Mouse (Mus musculus): ENCODE measurements around the gene Akap11. TPM values are rescaled to one million over a fixed set of nuclear protein-coding genes. Genes with fewer than 3 reads are reported as not detected.

Gene Akap11
- total RNA-seq (2014; rRNA removed) = 99.9 and 117 TPM in 2 replicates
- polyA plus RNA-seq (2015; fragmentation: Nextera tagmentation; extraction: Ambion mirVana) = 20.3 and 32.9 TPM in 2 replicates

- Histone ChIP-seq H3K27me3 (ENCODE audit: insufficient read depth, low read length) (no peaks in the 10 kb centered on the region), H3K4me2 (ENCODE audit: low read depth) (peak within 1 kb of the TSS; percentile 80), H3K9ac (peak within 1 kb of the TSS; percentile 100), H3K4me3 (ENCODE audit: low read depth, low read length) (peak within 1 kb of the TSS; percentile 92), H3K36me3 (ENCODE audit: insufficient read depth) (no peaks in the 10 kb centered on the region), H3K27ac (ENCODE audit: low read depth, low read length) (peak within 1 kb of the TSS; percentile 96), H3K9me3 (ENCODE audit: low read length) (no peaks in the 10 kb centered on the region), H3K4me1 (ENCODE audit: insufficient read depth) (peaks cover 20% of the 10 kb centered on the region)
- ATAC-seq (peak; percentile 94), DNase-seq (peak; percentile 98)
- 2% methylated on average over 77 of the region's 82 CpGs for WGBS
- TF ChIP-seq CTCF (IDR thresholded peaks at IDR 0.05; ENCODE audit: low read depth) = no peak
Measured at GRCm38 (mm10) chr14:78536281-78537165, at the start of gene Akap11. Gene Akap11, minus strand, starts transcription at chr14:78536808.

- peaks cover 49% of the 10 kb centered on the region for H3K36me3 ChIP-seq (ENCODE audit: insufficient read depth)
- TF ChIP-seq CTCF (IDR thresholded peaks at IDR 0.05; ENCODE audit: low read depth) = no peak
- no peaks in the 10 kb centered on the region for H3K9me3 ChIP-seq (ENCODE audit: low read length)
- H3K9ac ChIP-seq = no peak overlapping the region
- no peak overlapping the region for H3K27ac ChIP-seq (ENCODE audit: low read depth, low read length)
- no peaks in the 10 kb centered on the region for H3K27me3 ChIP-seq (ENCODE audit: insufficient read depth, low read length)
- no peak overlapping the region for H3K4me2 ChIP-seq (ENCODE audit: low read depth)
- ATAC-seq (no peak), DNase-seq (no peak)
- H3K4me1 ChIP-seq (ENCODE audit: insufficient read depth) = no peaks in the 10 kb centered on the region
- H3K4me3 ChIP-seq (ENCODE audit: low read depth, low read length) = no peak overlapping the region
- 90% methylated on average over 13 of the region's 13 CpGs for WGBS
Measured at GRCm38 (mm10) chr14:78584222-78584621, 47.6 kb upstream of the Akap11 start.

GRCm38 (mm10) chr14:78583168-78583567, 46.6 kb upstream of the Akap11 start:
- DNase-seq (no peak), ATAC-seq (no peak)
- H3K4me2 ChIP-seq (ENCODE audit: low read depth) = no peak overlapping the region
- no peak overlapping the region for H3K27ac ChIP-seq (ENCODE audit: low read depth, low read length)
- no peaks in the 10 kb centered on the region for H3K27me3 ChIP-seq (ENCODE audit: insufficient read depth, low read length)
- H3K4me3 ChIP-seq (ENCODE audit: low read depth, low read length) = no peak overlapping the region
- no peak for TF ChIP-seq CTCF (IDR thresholded peaks at IDR 0.05; ENCODE audit: low read depth)
- peaks cover 50% of the 10 kb centered on the region for H3K36me3 ChIP-seq (ENCODE audit: insufficient read depth)
- H3K9me3 ChIP-seq (ENCODE audit: low read length) = no peaks in the 10 kb centered on the region
- H3K9ac ChIP-seq = no peak overlapping the region
- H3K4me1 ChIP-seq (ENCODE audit: insufficient read depth) = no peaks in the 10 kb centered on the region

GRCm38 (mm10) chr14:78575899-78576298, 39.3 kb upstream of the Akap11 start:
- ATAC-seq (no peak), DNase-seq (no peak)
- Histone ChIP-seq H3K4me3 (ENCODE audit: low read depth, low read length) (no peak overlapping the region), H3K4me2 (ENCODE audit: low read depth) (no peak overlapping the region), H3K9ac (no peak overlapping the region), H3K27ac (ENCODE audit: low read depth, low read length) (no peak overlapping the region), H3K9me3 (ENCODE audit: low read length) (no peaks in the 10 kb centered on the region), H3K36me3 (ENCODE audit: insufficient read depth) (peaks cover 30% of the 10 kb centered on the region), H3K27me3 (ENCODE audit: insufficient read depth, low read length) (no peaks in the 10 kb centered on the region), H3K4me1 (ENCODE audit: insufficient read depth) (no peaks in the 10 kb centered on the region)
- peak; percentile 7; the same call in 1 of the 2 replicates for TF ChIP-seq CTCF (IDR thresholded peaks at IDR 0.05; ENCODE audit: low read depth)
- WGBS = 77% methylated on average over 13 of the region's 13 CpGs

GRCm38 (mm10) chr14:78568410-78568809, 31.8 kb upstream of the Akap11 start:
- peaks cover 31% of the 10 kb centered on the region for H3K36me3 ChIP-seq (ENCODE audit: insufficient read depth)
- TF ChIP-seq CTCF (IDR thresholded peaks at IDR 0.05; ENCODE audit: low read depth) = no peak
- H3K27me3 ChIP-seq (ENCODE audit: insufficient read depth, low read length) = no peaks in the 10 kb centered on the region
- no peaks in the 10 kb centered on the region for H3K4me1 ChIP-seq (ENCODE audit: insufficient read depth)
- H3K4me3 ChIP-seq (ENCODE audit: low read depth, low read length) = no peak overlapping the region
- DNase-seq (no peak), ATAC-seq (no peak)
- H3K9me3 ChIP-seq (ENCODE audit: low read length) = no peaks in the 10 kb centered on the region
- no peak overlapping the region for H3K27ac ChIP-seq (ENCODE audit: low read depth, low read length)
- 93% methylated on average over 5 of the region's 5 CpGs for WGBS
- H3K9ac ChIP-seq = no peak overlapping the region
- no peak overlapping the region for H3K4me2 ChIP-seq (ENCODE audit: low read depth)

- no peaks in the 10 kb centered on the region for H3K27me3 ChIP-seq (ENCODE audit: insufficient read depth, low read length)
- WGBS = 84% methylated on average over 4 of the region's 4 CpGs
- no peaks in the 10 kb centered on the region for H3K4me1 ChIP-seq (ENCODE audit: insufficient read depth)
- H3K4me2 ChIP-seq (ENCODE audit: low read depth) = no peak overlapping the region
- no peak overlapping the region for H3K4me3 ChIP-seq (ENCODE audit: low read depth, low read length)
- no peak overlapping the region for H3K9ac ChIP-seq
- no peak for DNase-seq
- peaks cover 23% of the 10 kb centered on the region for H3K36me3 ChIP-seq (ENCODE audit: insufficient read depth)
- no peaks in the 10 kb centered on the region for H3K9me3 ChIP-seq (ENCODE audit: low read length)
- no peak for ATAC-seq
- TF ChIP-seq CTCF (IDR thresholded peaks at IDR 0.05; ENCODE audit: low read depth) = no peak
- H3K27ac ChIP-seq (ENCODE audit: low read depth, low read length) = no peak overlapping the region
Measured at GRCm38 (mm10) chr14:78566431-78566830, 29.8 kb upstream of the Akap11 start.

GRCm38 (mm10) chr14:78564292-78564691, 27.7 kb upstream of the Akap11 start:
- 88% methylated on average over 2 of the region's 2 CpGs for WGBS

More at GRCm38 (mm10) chr14:78564292-78564691, 27.7 kb upstream of the Akap11 start:
- no peak for ATAC-seq
- no peak overlapping the region for H3K27ac ChIP-seq (ENCODE audit: low read depth, low read length)
- no peaks in the 10 kb centered on the region for H3K9me3 ChIP-seq (ENCODE audit: low read length)
- no peak overlapping the region for H3K4me2 ChIP-seq (ENCODE audit: low read depth)
- DNase-seq = no peak
- no peaks in the 10 kb centered on the region for H3K4me1 ChIP-seq (ENCODE audit: insufficient read depth)
- no peaks in the 10 kb centered on the region for H3K27me3 ChIP-seq (ENCODE audit: insufficient read depth, low read length)
- no peak overlapping the region for H3K9ac ChIP-seq
- TF ChIP-seq CTCF (IDR thresholded peaks at IDR 0.05; ENCODE audit: low read depth) = no peak
- peaks cover 16% of the 10 kb centered on the region for H3K36me3 ChIP-seq (ENCODE audit: insufficient read depth)
- no peak overlapping the region for H3K4me3 ChIP-seq (ENCODE audit: low read depth, low read length)
